Mouse (Mus musculus) liver, postnatal 0 days (tissue): ENCODE measurements at regions not wholly inside any gene's neighbourhood (a gene's known extent, or its start where the extent isn't known, plus 50 kb on each side); places are given as distances from the start of the nearest gene placed in this dataset.

ENCODE experiments used
- CTCF ChIP-seq: sonication (generic); IDR thresholded peaks from 2 replicates; pipeline ENCODE4 v1.5.1; 2016; ENCODE audit warnings: antibody characterized with exemption, low read depth
- EP300 ChIP-seq: IDR thresholded peaks from 2 replicates; pipeline ENCODE4 v1.6.1; 2016; ENCODE audit warnings: antibody characterized with exemption, low read depth, mild to moderate bottlenecking

- TF ChIP-seq EP300 (no peak), CTCF (no peak)
Measured at GRCm38 (mm10) chr2:12521744-12522143, 102.5 kb upstream of the Mindy3 start.
